Mouse (Mus musculus) left cerebral cortex, postnatal 25 days (tissue): ENCODE measurements at regions not wholly inside any gene's neighbourhood (a gene's known extent, or its start where the extent isn't known, plus 50 kb on each side); places are given as distances from the start of the nearest gene placed in this dataset.
"Not testable (repeated sequence)": the region's sequence is repeated elsewhere in the genome, so short reads cannot be mapped to it uniquely, and the experiment has no call there.

Experiments
- DNase-seq, 2 experiments: peaks; one replicate each; pipeline ENCODE4 v3.0.0; 2022; ENCODE audit warnings: low spot score in 2 of 2, mixed read lengths in 1 of 2
- intact Hi-C: fragments of 180-260 bp; cut with DNase I; formaldehyde crosslinking; loops from one replicate; pipeline ENCODE4 v1.15.1; 2025

- no peak for DNase-seq
- intact Hi-C loops, result loop anchor here (5.0 kb wide), 1 partner anchor 178 kb away; no protein-coding TSS in a partner anchor
Measured at GRCm38 (mm10) chr10:46059285-46059684, 481.7 kb downstream of the Hace1 start.

GRCm38 (mm10) chr10:46063831-46064230, 486.2 kb downstream of the Hace1 start:
- intact Hi-C loops, result loop anchor here (10.0 kb wide), 1 partner anchor 141 kb away; no protein-coding TSS in a partner anchor
- no peak for DNase-seq

GRCm38 (mm10) chr10:46070766-46071165, 493.1 kb downstream of the Hace1 start:
- intact Hi-C loops, result no loop called here
- no peak for DNase-seq

- DNase-seq, result no peak
- intact Hi-C loops, result no loop called here
Measured at GRCm38 (mm10) chr10:46071220-46071619, 493.6 kb downstream of the Hace1 start.

- intact Hi-C loops, result no loop called here
- no peak for DNase-seq
Measured at GRCm38 (mm10) chr10:46071810-46072549, 494.4 kb downstream of the Hace1 start.

- DNase-seq, result no peak
- intact Hi-C loops, result no loop called here
Measured at GRCm38 (mm10) chr10:46072550-46073470, 495.2 kb downstream of the Hace1 start.

- intact Hi-C loops, result no loop called here
- DNase-seq, result no peak
Measured at GRCm38 (mm10) chr10:46087766-46088165, 510.1 kb downstream of the Hace1 start.

GRCm38 (mm10) chr10:46100837-46101236, 523.2 kb downstream of the Hace1 start:
- no peak for DNase-seq
- intact Hi-C loops, result no loop called here

GRCm38 (mm10) chr10:46108810-46109209, 531.2 kb downstream of the Hace1 start:
- intact Hi-C loops, result no loop called here
- DNase-seq, result no peak

- no peak for DNase-seq
- intact Hi-C loops, result no loop called here
Measured at GRCm38 (mm10) chr10:46114631-46115130, 537.1 kb downstream of the Hace1 start.

GRCm38 (mm10) chr10:46122409-46122808, 544.8 kb downstream of the Hace1 start:
- DNase-seq, intact Hi-C loops: not testable (repeated sequence)

GRCm38 (mm10) chr10:46123795-46124194, 546.2 kb downstream of the Hace1 start:
- intact Hi-C loops, result no loop called here
- no peak for DNase-seq

GRCm38 (mm10) chr10:46135120-46135748, 557.6 kb downstream of the Hace1 start:
- intact Hi-C loops, result no loop called here
- DNase-seq, result peak in 1 of 2 experiments; percentile 16

- DNase-seq, result no peak
- intact Hi-C loops, result no loop called here
Measured at GRCm38 (mm10) chr10:46174035-46174434, 596.4 kb downstream of the Hace1 start.

- intact Hi-C loops, result no loop called here
- no peak for DNase-seq
Measured at GRCm38 (mm10) chr10:46185763-46186458, 608.3 kb downstream of the Hace1 start.

- DNase-seq, result peak in 1 of 2 experiments; percentile 15
- intact Hi-C loops, result no loop called here
Measured at GRCm38 (mm10) chr10:46194143-46194542, 616.5 kb downstream of the Hace1 start.

GRCm38 (mm10) chr10:46226837-46227402, 649.3 kb downstream of the Hace1 start:
- intact Hi-C loops, result no loop called here
- no peak for DNase-seq

GRCm38 (mm10) chr10:46229608-46230007, 652.0 kb downstream of the Hace1 start:
- no peak for DNase-seq
- intact Hi-C loops, result no loop called here

- DNase-seq, result peak; percentile 25 to 37
Measured at GRCm38 (mm10) chr10:46235581-46235980, 658.0 kb downstream of the Hace1 start.

More at GRCm38 (mm10) chr10:46235581-46235980, 658.0 kb downstream of the Hace1 start:
- intact Hi-C loops, result loop anchor here (5.0 kb wide), 1 partner anchor 178 kb away; no protein-coding TSS in a partner anchor
